Mouse (Mus musculus) embryonic facial prominence, embryonic 13.5 days (tissue): Measurements from ENCODE around the gene Fam193b. TPM values are rescaled to one million over a fixed set of nuclear protein-coding genes. Genes with fewer than 3 reads are reported as not detected.

Experiments
- ATAC-seq: fragments of 200-750 bp; cut with Nextera tagmentation; 2 replicates; pipeline ENCODE4 v1.8.0; 2017; ENCODE audit warnings: low read depth; ENCODE audit not compliant: insufficient number of reproducible peaks, insufficient read depth, low FRiP score, low TSS enrichment
- H3K27ac ChIP-seq: fragments of 300-500 bp; sonication (generic); 2 replicates; pipeline ENCODE4 v1.5.1; 2015; ENCODE audit warnings: moderate library complexity, mild to moderate bottlenecking, inconsistent platforms
- H3K27me3 ChIP-seq: fragments of 300-500 bp; sonication (generic); 2 replicates; pipeline ENCODE4 v1.6.1; 2015; ENCODE audit warnings: mild to moderate bottlenecking, inconsistent platforms
- H3K36me3 ChIP-seq: fragments of 300-500 bp; sonication (generic); 2 replicates; pipeline ENCODE4 v1.6.1; 2015; ENCODE audit warnings: mild to moderate bottlenecking, inconsistent platforms
- H3K4me1 ChIP-seq: fragments of 300-500 bp; sonication (generic); 2 replicates; pipeline ENCODE4 v1.6.1; 2015; ENCODE audit warnings: inconsistent platforms
- H3K4me2 ChIP-seq: fragments of 300-500 bp; sonication (generic); 2 replicates; pipeline ENCODE4 v1.6.1; 2015; ENCODE audit warnings: moderate library complexity, mild to moderate bottlenecking, inconsistent platforms
- H3K4me3 ChIP-seq: fragments of 300-500 bp; sonication (generic); 2 replicates; pipeline ENCODE4 v1.5.1; 2015; ENCODE audit warnings: mild to moderate bottlenecking, inconsistent platforms
- H3K9ac ChIP-seq: fragments of 300-500 bp; sonication (generic); 2 replicates; pipeline ENCODE4 v1.6.1; 2015; ENCODE audit warnings: mild to moderate bottlenecking, inconsistent platforms
- H3K9me3 ChIP-seq: fragments of 300-500 bp; sonication (generic); 2 replicates; pipeline ENCODE4 v1.6.1; 2016; ENCODE audit warnings: inconsistent platforms
- WGBS: fragments of 180-500 bp; shearing (Covaris S2); methylation state at CpG from one replicate; pipeline ENCODE4 v1.1.7; 2015; ENCODE audit warnings: mixed read lengths; 5-methylcytosine and 5-hydroxymethylcytosine counted together
- polyA plus RNA-seq: library from polyadenylated mRNA; unstranded; fragments of >200 nt; fragmentation: Nextera tagmentation; extraction: Ambion mirVana; gene quantifications from 2 replicates; pipeline ENCODE4 v1.2.1, GENCODE M21; 2015

Gene Fam193b
- 47.4 and 49.9 TPM in 2 replicates for polyA plus RNA-seq

DNA sequence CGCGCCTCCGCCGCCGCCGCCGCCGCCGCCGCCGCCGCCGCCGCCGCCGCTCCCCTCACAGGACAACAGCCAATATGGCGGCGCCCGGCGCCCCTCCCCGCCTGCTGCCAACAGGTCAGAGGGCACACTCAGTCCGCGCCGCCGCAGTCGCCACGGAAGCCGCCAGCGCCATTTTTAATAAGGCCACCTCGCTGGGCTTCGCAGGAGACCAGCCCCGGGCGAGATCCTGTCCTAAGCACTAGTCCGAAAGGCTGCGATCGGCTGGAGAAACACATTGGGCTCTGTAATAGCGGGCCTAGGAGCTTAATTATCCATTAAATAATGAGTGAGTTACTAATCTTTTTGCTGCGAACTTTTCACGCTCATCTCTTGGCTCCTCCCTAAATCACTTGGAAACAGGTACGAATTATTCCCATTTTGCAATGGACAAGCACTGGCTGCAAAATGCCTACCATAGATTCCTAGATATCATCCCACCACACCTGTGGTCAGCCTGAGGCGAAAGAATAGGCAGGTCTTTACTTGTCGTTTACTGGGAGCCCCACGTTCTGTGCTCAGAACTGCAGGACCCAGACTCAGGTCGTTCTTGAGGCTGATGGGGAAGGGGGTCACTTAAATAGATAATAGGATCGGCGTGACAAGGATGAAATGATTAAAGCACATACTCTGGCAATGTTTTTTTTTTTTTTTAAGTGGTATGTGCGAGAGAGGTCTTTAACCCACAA lies at the start of gene Fam193b:
Fam193b (minus strand) TSS at position 94 of the 725 bp plus-strand sequence.
- Histone ChIP-seq H3K4me2 (peak within 1 kb of the TSS; percentile 98), H3K9ac (peak within 1 kb of the TSS; percentile 98), H3K9me3 (no peaks in the 10 kb centered on the region), H3K4me1 (peaks cover 17% of the 10 kb centered on the region), H3K27me3 (no peaks in the 10 kb centered on the region), H3K4me3 (peak within 1 kb of the TSS; percentile 98), H3K27ac (peak within 1 kb of the TSS; percentile 91), H3K36me3 (peaks cover 16% of the 10 kb centered on the region)
- peak; percentile 75 for ATAC-seq
- 1% methylated on average over 46 of the region's 47 CpGs for WGBS

DNA sequence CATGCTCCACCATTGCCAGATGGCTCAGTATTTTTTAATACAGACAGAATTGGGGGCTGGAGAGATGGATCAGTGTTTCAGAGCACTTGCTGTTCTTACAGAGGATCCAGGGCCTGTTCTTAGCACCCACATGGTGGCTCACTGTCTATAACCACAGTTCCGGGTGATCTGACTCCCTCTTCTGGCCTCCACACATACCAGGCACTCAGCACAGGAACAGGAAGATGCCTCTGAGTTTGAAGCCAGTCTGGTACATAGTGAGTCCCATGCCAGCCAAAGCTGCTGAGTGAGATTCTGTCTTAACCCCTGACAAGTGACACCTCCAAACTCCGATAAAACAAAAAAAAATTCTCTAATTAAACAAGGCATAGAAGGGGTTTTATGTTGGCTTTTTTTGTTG lies 49.4 kb upstream of the Fam193b start:
- no peak for ATAC-seq
- H3K27me3 ChIP-seq = no peaks in the 10 kb centered on the region
- 69% methylated on average over 2 of the region's 2 CpGs for WGBS
- peaks cover 8% of the 10 kb centered on the region for H3K36me3 ChIP-seq
- no peak overlapping the region for H3K27ac ChIP-seq
- no peak overlapping the region for H3K4me3 ChIP-seq
- peaks cover 22% of the 10 kb centered on the region for H3K4me1 ChIP-seq
- H3K4me2 ChIP-seq = no peak overlapping the region
- no peak overlapping the region for H3K9ac ChIP-seq
- no peaks in the 10 kb centered on the region for H3K9me3 ChIP-seq

DNA sequence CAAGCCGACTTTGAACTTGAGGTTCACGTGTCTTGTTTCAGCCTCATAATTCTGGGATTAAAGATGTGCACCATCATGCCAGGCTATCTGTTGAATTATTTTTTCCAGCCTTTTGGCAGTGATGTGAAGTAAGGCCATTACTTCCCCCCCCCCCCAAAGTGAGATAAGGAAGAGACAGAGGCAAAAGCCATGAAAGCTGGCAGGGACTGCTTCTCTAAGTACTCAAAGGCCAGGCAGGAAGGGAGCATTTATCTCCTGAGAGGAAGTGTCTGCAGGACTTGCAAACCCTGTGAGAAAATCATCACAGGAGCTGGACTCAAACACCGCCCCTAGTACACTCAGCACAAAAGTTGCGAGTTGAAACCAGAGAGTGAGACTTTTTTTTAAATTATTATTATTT lies 48.4 kb upstream of the Fam193b start:
- no peak for ATAC-seq
- no peaks in the 10 kb centered on the region for H3K27me3 ChIP-seq
- H3K9ac ChIP-seq = no peak overlapping the region
- no peak overlapping the region for H3K4me3 ChIP-seq
- no peak overlapping the region for H3K27ac ChIP-seq
- 94% methylated on average over 4 of the region's 4 CpGs for WGBS
- H3K36me3 ChIP-seq = no peaks in the 10 kb centered on the region; the same call in 1 of the 2 replicates
- no peaks in the 10 kb centered on the region for H3K9me3 ChIP-seq
- H3K4me1 ChIP-seq = peaks cover 15% of the 10 kb centered on the region
- H3K4me2 ChIP-seq = no peak overlapping the region

DNA sequence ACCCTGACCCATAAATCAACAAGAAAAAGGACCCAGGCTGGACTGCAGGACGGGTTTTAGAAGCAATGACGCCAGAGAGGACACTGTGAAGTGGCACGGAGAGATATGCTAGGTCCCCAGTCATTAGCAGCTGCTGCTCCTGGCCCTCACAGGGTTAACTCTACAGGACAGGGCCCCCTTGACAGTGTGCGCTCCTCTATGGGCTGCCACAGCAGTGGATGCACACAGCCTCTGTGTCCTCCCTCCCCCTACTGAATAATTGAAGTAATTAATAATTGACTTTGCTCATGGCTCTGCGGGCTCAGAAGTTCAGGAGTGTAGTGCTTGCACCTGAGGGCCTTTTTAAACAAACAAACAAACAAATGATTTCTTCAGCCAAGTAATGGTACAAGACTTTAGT lies 42.6 kb upstream of the Fam193b start:
- H3K4me1 ChIP-seq = peaks cover 13% of the 10 kb centered on the region; the same call in 1 of the 2 replicates
- no peak overlapping the region for H3K9ac ChIP-seq
- peaks cover 28% of the 10 kb centered on the region for H3K36me3 ChIP-seq
- no peaks in the 10 kb centered on the region for H3K9me3 ChIP-seq
- H3K4me3 ChIP-seq = no peak overlapping the region
- no peak overlapping the region for H3K27ac ChIP-seq
- no peak for ATAC-seq
- H3K4me2 ChIP-seq = no peak overlapping the region
- no peaks in the 10 kb centered on the region for H3K27me3 ChIP-seq
- 47% methylated on average over 5 of the region's 5 CpGs for WGBS

DNA sequence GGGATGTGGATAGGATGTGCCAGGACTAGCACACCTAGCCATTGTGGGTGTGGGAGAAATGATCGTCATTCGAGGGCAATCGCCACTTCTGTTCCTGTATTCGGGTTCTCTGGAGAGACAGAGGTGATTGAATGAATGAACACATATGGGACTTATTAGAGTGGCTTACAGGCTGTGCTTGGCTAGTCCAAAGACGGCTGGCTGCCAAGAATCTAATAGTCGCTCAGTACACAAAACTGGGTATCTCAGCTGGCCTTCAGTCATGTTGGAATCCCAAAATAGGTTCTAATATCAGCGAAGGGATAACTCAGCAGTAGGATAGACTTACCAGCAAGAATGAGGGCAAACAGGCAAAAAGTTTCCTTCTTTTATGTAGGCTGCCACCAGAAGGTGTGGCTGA lies 41.1 kb upstream of the Fam193b start:
- Histone ChIP-seq H3K9me3 (no peaks in the 10 kb centered on the region), H3K4me2 (no peak overlapping the region), H3K27me3 (no peaks in the 10 kb centered on the region), H3K4me1 (peaks cover 13% of the 10 kb centered on the region; the same call in 1 of the 2 replicates), H3K4me3 (no peak overlapping the region), H3K27ac (no peak overlapping the region), H3K9ac (no peak overlapping the region), H3K36me3 (peaks cover 43% of the 10 kb centered on the region)
- no peak for ATAC-seq
- WGBS = 35% methylated on average over 7 of the region's 7 CpGs

DNA sequence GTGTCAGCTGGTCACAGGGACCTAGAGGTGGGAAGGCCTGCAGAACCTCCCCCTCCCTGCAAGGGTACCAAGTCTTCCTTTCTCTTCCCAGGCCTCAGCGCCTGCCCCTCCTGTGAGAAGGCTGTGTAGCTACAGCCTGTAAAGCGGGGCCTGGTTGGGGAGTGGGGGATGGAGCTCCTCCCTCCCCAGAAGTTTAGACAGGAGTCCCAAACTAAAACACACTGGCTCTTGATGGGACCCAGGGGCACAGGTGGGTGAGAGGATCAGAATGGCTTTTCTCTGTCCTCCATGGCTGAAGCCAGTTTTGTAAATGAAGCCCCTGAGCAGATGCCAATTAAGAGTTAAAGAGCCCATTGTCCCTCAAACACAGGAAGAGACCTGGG lies 36.7 kb upstream of the Fam193b start:
- peaks cover 71% of the 10 kb centered on the region for H3K36me3 ChIP-seq
- 97% methylated on average over 2 of the region's 2 CpGs for WGBS
- no peaks in the 10 kb centered on the region for H3K9me3 ChIP-seq
- no peaks in the 10 kb centered on the region for H3K27me3 ChIP-seq
- no peak for ATAC-seq
- H3K4me3 ChIP-seq = no peak overlapping the region
- peaks cover 13% of the 10 kb centered on the region; the same call in 1 of the 2 replicates for H3K4me1 ChIP-seq
- no peak overlapping the region for H3K4me2 ChIP-seq
- 0 out of 2 replicates have a peak overlapping the region, but pooled peaks have one; percentile 11 for H3K9ac ChIP-seq
- no peak overlapping the region for H3K27ac ChIP-seq

DNA sequence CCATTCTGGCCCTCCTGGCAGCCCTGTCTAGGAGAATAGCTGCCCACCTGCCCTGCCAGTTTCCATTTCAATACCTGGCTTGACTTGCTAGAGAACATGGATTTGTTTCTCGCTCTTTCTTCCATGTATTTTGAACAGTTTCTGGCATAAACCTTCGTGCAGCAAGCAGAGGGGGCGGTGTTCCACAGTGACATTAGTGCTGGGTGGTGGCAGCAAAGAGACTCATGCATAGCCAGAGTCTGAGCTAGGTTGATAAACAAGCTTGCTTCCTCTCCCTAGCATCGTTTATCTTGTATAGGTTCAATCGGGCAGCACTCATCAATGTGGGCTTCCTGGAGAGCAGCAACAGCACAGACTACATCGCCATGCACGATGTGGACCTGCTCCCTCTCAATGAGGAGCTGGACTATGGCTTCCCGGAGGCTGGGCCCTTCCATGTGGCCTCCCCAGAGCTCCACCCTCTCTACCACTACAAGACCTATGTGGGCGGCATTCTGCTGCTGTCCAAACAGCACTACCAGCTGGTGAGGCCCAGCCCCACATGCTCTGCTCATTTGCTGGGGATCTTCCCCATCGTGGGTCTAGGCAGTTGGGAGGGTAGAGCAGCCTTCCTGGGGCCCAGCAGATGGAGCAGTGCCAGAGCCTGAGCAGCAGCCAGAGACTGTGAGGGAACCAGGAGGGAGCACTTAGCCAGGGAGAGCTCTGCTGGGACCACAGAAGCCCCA lies 36.1 kb upstream of the Fam193b start:
- WGBS = 82% methylated on average over 10 of the region's 10 CpGs
- H3K27ac ChIP-seq = no peak overlapping the region
- no peaks in the 10 kb centered on the region for H3K27me3 ChIP-seq
- no peaks in the 10 kb centered on the region for H3K9me3 ChIP-seq
- ATAC-seq = no peak
- H3K36me3 ChIP-seq = peaks cover 71% of the 10 kb centered on the region
- H3K4me2 ChIP-seq = no peak overlapping the region
- H3K4me1 ChIP-seq = peaks cover 10% of the 10 kb centered on the region; the same call in 1 of the 2 replicates
- peak overlapping the region; percentile 11; the same call in 1 of the 2 replicates for H3K9ac ChIP-seq
- H3K4me3 ChIP-seq = no peak overlapping the region

DNA sequence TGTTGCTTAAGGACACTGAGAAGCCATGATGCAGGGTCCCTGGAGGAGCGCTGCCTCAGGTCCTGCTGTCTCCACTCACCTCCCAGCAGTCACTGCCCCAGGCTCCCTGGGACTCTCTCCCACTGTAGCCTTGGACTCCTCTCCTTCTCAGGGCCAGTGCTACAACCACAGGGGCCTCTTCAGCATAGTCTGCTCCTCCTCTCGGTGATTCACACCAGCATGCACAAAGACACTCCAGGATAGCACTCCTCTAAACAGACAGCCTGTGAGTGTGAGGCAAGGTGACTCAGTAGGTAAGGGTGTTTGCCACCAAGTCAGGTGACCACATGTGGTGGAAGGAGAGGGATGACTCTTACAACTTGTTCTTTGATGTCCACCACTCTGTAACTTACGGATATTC lies 33.7 kb upstream of the Fam193b start:
- no peak overlapping the region for H3K4me2 ChIP-seq
- H3K9ac ChIP-seq = no peak overlapping the region
- H3K27me3 ChIP-seq = no peaks in the 10 kb centered on the region
- no peak overlapping the region for H3K27ac ChIP-seq
- H3K36me3 ChIP-seq = peaks cover 55% of the 10 kb centered on the region
- H3K9me3 ChIP-seq = no peaks in the 10 kb centered on the region
- ATAC-seq = no peak
- no peak overlapping the region for H3K4me3 ChIP-seq
- WGBS = 98% methylated on average over 3 of the region's 3 CpGs
- peaks cover 10% of the 10 kb centered on the region for H3K4me1 ChIP-seq

DNA sequence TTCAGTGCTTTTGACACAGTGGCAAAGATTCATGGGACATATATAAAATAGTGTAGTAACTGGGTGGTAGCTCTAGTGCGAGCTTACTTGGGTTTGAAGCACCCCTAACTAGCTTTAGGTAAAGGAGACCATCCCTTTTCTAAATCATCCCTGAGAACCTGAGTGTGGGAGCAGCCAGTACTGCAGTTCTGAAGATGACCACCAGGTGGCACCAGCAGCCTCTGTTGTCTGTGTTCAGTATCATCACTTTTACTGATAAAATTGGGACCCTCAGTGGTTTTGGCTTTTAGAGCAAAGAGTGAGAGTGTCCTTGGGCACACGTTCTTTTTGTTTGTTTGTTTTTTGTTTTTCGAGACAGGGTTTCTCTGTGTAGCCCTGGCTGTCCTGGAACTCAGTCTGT lies 30.7 kb upstream of the Fam193b start:
- Histone ChIP-seq H3K4me1 (peaks cover 13% of the 10 kb centered on the region), H3K27me3 (no peaks in the 10 kb centered on the region), H3K36me3 (peaks cover 44% of the 10 kb centered on the region), H3K9ac (no peak overlapping the region), H3K27ac (no peak overlapping the region), H3K4me3 (no peak overlapping the region), H3K9me3 (no peaks in the 10 kb centered on the region), H3K4me2 (no peak overlapping the region; the same call in 1 of the 2 replicates)
- ATAC-seq = no peak
- 13% methylated on average over 3 of the region's 3 CpGs for WGBS

DNA sequence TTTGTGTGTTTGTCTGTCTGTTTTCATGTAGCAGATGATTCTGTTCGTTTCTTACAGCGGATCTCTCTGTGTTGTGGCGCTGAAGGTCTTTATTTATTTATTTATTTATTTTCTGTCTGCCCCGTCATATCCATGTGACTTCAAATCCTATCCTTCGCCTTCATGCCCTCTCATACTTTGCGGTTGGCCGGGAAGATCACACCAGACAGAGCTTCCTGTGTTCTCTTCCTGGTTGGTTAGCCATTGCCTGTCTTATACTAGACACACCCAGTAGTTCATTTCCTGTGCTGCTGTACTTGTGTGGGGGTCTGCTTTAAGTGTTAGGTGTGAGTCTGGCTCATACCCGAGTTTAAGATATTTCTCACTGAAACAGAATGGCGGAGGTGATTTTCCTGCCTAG lies 29.7 kb upstream of the Fam193b start:
- Histone ChIP-seq H3K4me1 (peaks cover 13% of the 10 kb centered on the region), H3K27me3 (no peaks in the 10 kb centered on the region), H3K9ac (peak overlapping the region; percentile 91), H3K36me3 (peaks cover 47% of the 10 kb centered on the region), H3K4me2 (peak overlapping the region; percentile 75), H3K27ac (no peak overlapping the region), H3K9me3 (no peaks in the 10 kb centered on the region), H3K4me3 (peak overlapping the region; percentile 74)
- ATAC-seq = no peak
- 18% methylated on average over 9 of the region's 9 CpGs for WGBS

DNA sequence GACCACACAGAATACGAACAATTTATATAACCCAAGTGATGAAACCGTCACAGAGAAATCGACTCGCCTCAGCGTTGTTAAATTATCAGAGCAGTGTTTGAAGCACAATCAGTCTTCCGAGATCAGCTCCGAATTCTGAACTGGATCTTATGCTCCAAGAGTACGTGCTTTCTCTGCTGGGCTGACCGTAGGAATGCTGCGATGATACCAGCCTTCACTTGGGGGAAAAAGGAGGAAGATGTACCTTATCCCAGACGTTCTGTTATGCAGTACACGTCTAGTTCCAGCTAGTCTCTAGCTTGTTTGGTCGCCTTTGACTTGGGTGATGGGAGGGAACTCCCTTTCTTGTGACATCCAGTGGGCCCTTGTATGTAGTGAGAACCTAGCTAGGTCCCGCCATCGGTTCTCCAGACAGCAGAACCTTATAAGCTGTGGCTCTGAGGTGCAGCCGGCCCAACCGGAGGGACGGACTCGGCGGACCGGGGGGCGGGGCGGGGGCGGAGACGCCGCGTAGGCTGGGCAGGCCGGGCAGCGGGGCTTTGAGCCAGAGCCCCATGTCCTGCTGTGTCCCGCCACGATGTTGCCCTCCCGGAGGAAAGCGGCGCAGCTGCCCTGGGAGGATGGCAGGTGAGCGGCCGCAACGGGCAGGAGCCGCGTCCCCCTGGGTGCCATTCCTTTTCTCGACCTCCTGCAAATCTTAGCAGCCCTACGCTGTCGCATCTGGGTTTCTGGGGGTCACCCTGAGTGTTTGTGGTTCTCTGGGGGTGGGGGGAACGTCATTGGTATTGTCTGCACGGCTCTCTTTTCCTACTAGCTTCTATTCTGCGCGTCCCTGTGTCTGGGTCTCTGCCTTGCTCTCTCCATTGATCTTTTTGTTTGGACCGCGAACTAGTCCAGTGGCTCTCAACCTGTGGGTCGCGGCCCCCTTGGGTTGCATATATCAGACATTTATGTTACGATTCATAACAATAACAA lies 28.9 kb upstream of the Fam193b start, which contains the start of gene B4galt7:
B4galt7 (plus strand) TSS at position 331 of the 975 bp plus-strand sequence.
- peaks cover 50% of the 10 kb centered on the region for H3K36me3 ChIP-seq
- H3K9me3 ChIP-seq = no peaks in the 10 kb centered on the region
- H3K27ac ChIP-seq = no peak within 1 kb of the TSS
- peaks cover 13% of the 10 kb centered on the region for H3K4me1 ChIP-seq
- 10% methylated on average over 51 of the region's 51 CpGs for WGBS
- H3K9ac ChIP-seq = peak within 1 kb of the TSS; percentile 91
- H3K4me2 ChIP-seq = peak within 1 kb of the TSS; percentile 75
- peak; percentile 73; the same call in 1 of the 2 replicates for ATAC-seq
- H3K4me3 ChIP-seq = peak within 1 kb of the TSS; percentile 74
- H3K27me3 ChIP-seq = no peaks in the 10 kb centered on the region
